8 mouse cellular contexts compared by ENCODE assay signal in the genomic region with DNA sequence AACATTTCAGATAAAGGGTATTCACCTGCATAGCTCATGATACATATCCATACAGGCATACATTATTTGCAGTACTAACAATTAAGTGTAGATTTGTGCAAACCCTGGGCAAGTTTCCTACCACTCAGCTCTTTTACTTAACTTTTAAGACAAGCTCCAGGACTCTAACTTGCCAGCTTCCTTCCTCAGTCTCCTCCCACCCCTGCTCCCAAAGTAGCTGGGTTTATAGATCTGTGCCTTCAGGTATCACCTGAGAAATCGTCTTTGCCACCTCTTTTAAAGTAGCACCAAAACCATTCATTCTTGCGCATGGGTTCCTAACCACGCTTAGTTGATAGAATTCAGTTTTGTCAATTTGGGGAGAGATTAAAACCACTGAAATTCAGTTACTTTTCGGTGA. TPM values are rescaled to one million over a fixed set of nuclear protein-coding genes. Genes with fewer than 3 reads are reported as not detected.
DNase-seq lines count a peak whose midpoint lies in the region; ATAC-seq lines count a peak whose summit lies in the region.

No protein-coding gene starts in this region.

- peak overlapping the region; percentile 36; the same call in 1 of the 2 replicates for H3K9ac ChIP-seq in kidney, embryonic 14.5 days (ENCODE audit: low read depth, low read length)
- H3K9ac ChIP-seq in hindbrain, embryonic 13.5 days, result no peak overlapping the region
- no peak overlapping the region for H3K9ac ChIP-seq in midbrain, embryonic 15.5 days

- peak overlapping the region; percentile 2; the same call in 1 of the 2 replicates for H3K27ac ChIP-seq in kidney, embryonic 14.5 days (ENCODE audit: low read depth, low read length)
- H3K27ac ChIP-seq in hindbrain, embryonic 13.5 days, result no peak overlapping the region
- 0 out of 2 replicates have a peak overlapping the region, but pooled peaks have one; percentile 20 for H3K27ac ChIP-seq in midbrain, embryonic 15.5 days

- peaks cover 14% of the 10 kb centered on the region; the same call in 1 of the 2 replicates for H3K4me1 ChIP-seq in kidney, embryonic 14.5 days (ENCODE audit: control insufficient read depth, insufficient read depth, low read length)
- H3K4me1 ChIP-seq in hindbrain, embryonic 13.5 days (replicated peaks), result peaks cover 32% of the 10 kb centered on the region
- H3K4me1 ChIP-seq in midbrain, embryonic 15.5 days, result peaks cover 36% of the 10 kb centered on the region

- no peak for DNase-seq in kidney, postnatal 36 days
- peak; percentile 6 for DNase-seq in T-cell, adult 2 months (ENCODE audit: low spot score)
- DNase-seq in embryo, embryonic 10 days (ENCODE audit: low spot score), result no peak
- DNase-seq in Muller cell, postnatal 12 days (ENCODE audit: inconsistent ontology term), result no peak
- no peak for DNase-seq in cerebellum, postnatal 14 days

- H3K27me3 ChIP-seq in kidney, embryonic 14.5 days (ENCODE audit: control insufficient read depth, insufficient read depth, low read length), result no peaks in the 10 kb centered on the region
- H3K27me3 ChIP-seq in hindbrain, embryonic 13.5 days, result no peaks in the 10 kb centered on the region
- H3K27me3 ChIP-seq in midbrain, embryonic 15.5 days (replicated peaks), result no peaks in the 10 kb centered on the region

- peak overlapping the region; percentile 93; the same call in 1 of the 2 replicates for H3K4me3 ChIP-seq in kidney, embryonic 14.5 days (ENCODE audit: low read length)
- H3K4me3 ChIP-seq in hindbrain, embryonic 13.5 days, result peak overlapping the region; percentile 89
- peak overlapping the region; percentile 81 for H3K4me3 ChIP-seq in midbrain, embryonic 15.5 days

- WGBS in kidney, embryonic 14.5 days, result 58% methylated on average over 4 of the region's 4 CpGs
- 71% methylated on average over 4 of the region's 4 CpGs for WGBS in hindbrain, embryonic 13.5 days
- WGBS in midbrain, embryonic 15.5 days, result 65% methylated on average over 4 of the region's 4 CpGs

- H3K4me2 ChIP-seq in kidney, embryonic 14.5 days (replicated peaks; ENCODE audit: low read depth, low read length), result peak overlapping the region; percentile 67
- H3K4me2 ChIP-seq in hindbrain, embryonic 13.5 days, result peak overlapping the region; percentile 76
- H3K4me2 ChIP-seq in midbrain, embryonic 15.5 days, result peak overlapping the region; percentile 68

- H3K9me3 ChIP-seq in kidney, embryonic 14.5 days (ENCODE audit: control insufficient read depth, low read length), result no peaks in the 10 kb centered on the region
- H3K9me3 ChIP-seq in hindbrain, embryonic 13.5 days, result no peaks in the 10 kb centered on the region
- H3K9me3 ChIP-seq in midbrain, embryonic 15.5 days, result no peaks in the 10 kb centered on the region

- no peaks in the 10 kb centered on the region for H3K36me3 ChIP-seq in kidney, embryonic 14.5 days (ENCODE audit: control insufficient read depth, insufficient read depth, low read length)
- no peaks in the 10 kb centered on the region for H3K36me3 ChIP-seq in hindbrain, embryonic 13.5 days
- no peaks in the 10 kb centered on the region for H3K36me3 ChIP-seq in midbrain, embryonic 15.5 days (replicated peaks)

- ATAC-seq in kidney, embryonic 14.5 days (ENCODE audit: low FRiP score, low TSS enrichment), result no peak
- ATAC-seq in hindbrain, embryonic 13.5 days (ENCODE audit: low FRiP score), result no peak
- ATAC-seq in midbrain, embryonic 15.5 days (replicated peaks), result no peak

RNA-seq across cellular contexts. Expression of a gene that starts 41.1 kb away (rescaled TPM):
- polyA plus RNA-seq in kidney, embryonic 14.5 days (2014; fragmentation: Nextera tagmentation; extraction: Ambion mirVana), result 47.5 and 66.8 TPM in 2 replicates
- polyA plus RNA-seq in hindbrain, embryonic 13.5 days (2015; fragmentation: Nextera tagmentation; extraction: Ambion mirVana), result 61.0 and 69.1 TPM in 2 replicates
- 67.8 and 70.4 TPM in 2 replicates for polyA plus RNA-seq in midbrain, embryonic 15.5 days (2015; fragmentation: Nextera tagmentation; extraction: Ambion mirVana)
